Mouse (Mus musculus): ENCODE data around the gene Myrip. TPM values are rescaled to one million over a fixed set of nuclear protein-coding genes. Genes with fewer than 3 reads are reported as not detected.

Gene Myrip
- total and polyA plus RNA-seq, 3 experiments: 0.03 TPM; not detected in 2

GRCm38 (mm10) chr9:120296938-120297337 is 4.4 kb upstream of the Myrip start:
- no peaks in the 10 kb centered on the region for H3K36me3 ChIP-seq (ENCODE audit: control insufficient read depth in 1 of 2, insufficient read depth in 2 of 2, low read length in 2 of 2)
- H3K27me3 ChIP-seq (ENCODE audit: control insufficient read depth in 1 of 2, insufficient read depth in 2 of 2, low read length in 2 of 2): no peaks in the 10 kb centered on the region
- H3K4me1 ChIP-seq (ENCODE audit: control insufficient read depth in 1 of 2, insufficient read depth in 2 of 2, low read length in 2 of 2): no peaks in the 10 kb centered on the region
- no peak overlapping the region for H3K4me3 ChIP-seq (ENCODE audit: control insufficient read depth in 1 of 2, insufficient read depth in 1 of 2, low read depth in 2 of 2, low read length in 2 of 2)
- no peak for DNase-seq (ENCODE audit: low read depth, low spot score)
- no peaks in the 10 kb centered on the region for H3K79me2 ChIP-seq (ENCODE audit: control insufficient read depth, insufficient read depth, low read length, poor library complexity)
- no peak overlapping the region for H3K9ac ChIP-seq (ENCODE audit: control insufficient read depth, low read depth, low read length, poor library complexity, severe bottlenecking)
- no peak overlapping the region for H3K27ac ChIP-seq (ENCODE audit: control insufficient read depth, low read depth, low read length)
- H3K9me3 ChIP-seq (replicated peaks; ENCODE audit: insufficient read depth, low read length): no peaks in the 10 kb centered on the region
- TF ChIP-seq NELFE (IDR thresholded peaks at IDR 0.05; ENCODE audit: low read depth, low read length) (no peak), UBTF (IDR thresholded peaks at IDR 0.05; ENCODE audit: borderline replicate concordance, insufficient read depth, low read depth, low read length) (no peak), USF2 (IDR thresholded peaks at IDR 0.05; ENCODE audit: borderline replicate concordance in 1 of 2, insufficient read depth in 1 of 2, low read depth in 1 of 2, low read length in 2 of 2) (no peak), ZMIZ1 (IDR thresholded peaks at IDR 0.05; ENCODE audit: low read depth, low read length) (no peak), SMC3 (IDR thresholded peaks at IDR 0.05; ENCODE audit: low read depth, low read length) (no peak), E2F4 (IDR thresholded peaks at IDR 0.05; ENCODE audit: borderline replicate concordance, low read depth, low read length) (no peak), POLR2AphosphoS2 (IDR thresholded peaks at IDR 0.05; ENCODE audit: low read length) (no peak), RAD21 (IDR thresholded peaks at IDR 0.05; ENCODE audit: low read depth, low read length) (no peak), ELF1 (IDR thresholded peaks at IDR 0.05; ENCODE audit: low read depth, low read length) (no peak), CHD1 (IDR thresholded peaks at IDR 0.05; ENCODE audit: low read depth, low read length) (no peak), KAT2A (conservative IDR thresholded peaks at IDR 0.05; ENCODE audit: low read depth, low read length) (no peak), MAZ (IDR thresholded peaks at IDR 0.05; ENCODE audit: low read depth, low read length) (no peak), BHLHE40 (IDR thresholded peaks at IDR 0.05; ENCODE audit: borderline replicate concordance, low read depth, low read length) (no peak), ZNF384 (IDR thresholded peaks at IDR 0.05; ENCODE audit: low read depth, low read length) (no peak), RCOR1 (IDR thresholded peaks at IDR 0.05; ENCODE audit: low read depth, low read length) (no peak), EP300 (IDR thresholded peaks at IDR 0.05; ENCODE audit: low read depth in 1 of 2, low read length in 2 of 2) (no peak), POLR2AphosphoS5 (IDR thresholded peaks at IDR 0.05; ENCODE audit: borderline replicate concordance, low read depth, low read length) (no peak), TAL1 (IDR thresholded peaks at IDR 0.05; ENCODE audit: low read length) (no peak), MXI1 (IDR thresholded peaks at IDR 0.05; ENCODE audit: low read depth, low read length) (no peak)

DNA sequence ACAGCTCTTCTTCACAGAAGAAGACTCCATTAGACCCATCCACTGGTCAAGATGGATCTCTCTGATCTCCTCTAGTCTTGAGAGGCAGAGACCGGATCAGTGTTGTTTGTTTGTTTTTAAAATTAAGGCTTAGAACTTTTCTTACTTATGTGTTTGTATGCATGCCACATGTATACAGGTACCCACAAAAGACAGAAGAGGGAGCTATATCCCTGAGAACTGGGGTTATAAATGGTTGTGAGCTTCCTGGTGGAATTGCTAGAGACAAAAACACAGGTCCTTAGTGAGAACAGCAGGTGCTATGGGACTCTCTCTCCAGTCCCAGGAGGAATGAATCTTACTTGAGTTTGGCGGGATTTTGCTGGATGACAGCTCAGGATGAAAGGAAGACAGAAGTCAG is 1.9 kb upstream of the Myrip start:
- H3K27me3 ChIP-seq (ENCODE audit: control insufficient read depth in 1 of 2, insufficient read depth in 2 of 2, low read length in 2 of 2): no peaks in the 10 kb centered on the region
- no peaks in the 10 kb centered on the region for H3K4me1 ChIP-seq (ENCODE audit: control insufficient read depth in 1 of 2, insufficient read depth in 2 of 2, low read length in 2 of 2)
- H3K36me3 ChIP-seq (ENCODE audit: control insufficient read depth in 1 of 2, insufficient read depth in 2 of 2, low read length in 2 of 2): no peaks in the 10 kb centered on the region
- no peaks in the 10 kb centered on the region for H3K79me2 ChIP-seq (ENCODE audit: control insufficient read depth, insufficient read depth, low read length, poor library complexity)
- DNase-seq (ENCODE audit: low read depth, low spot score): no peak
- no peaks in the 10 kb centered on the region for H3K9me3 ChIP-seq (replicated peaks; ENCODE audit: insufficient read depth, low read length)
- H3K27ac ChIP-seq (ENCODE audit: control insufficient read depth, low read depth, low read length): no peak overlapping the region
- no peak for TF ChIP-seq MXI1 (IDR thresholded peaks at IDR 0.05; ENCODE audit: low read depth, low read length)
- TF ChIP-seq POLR2AphosphoS2 (IDR thresholded peaks at IDR 0.05; ENCODE audit: low read length): no peak
- TF ChIP-seq CHD2 (IDR thresholded peaks at IDR 0.05; ENCODE audit: low read length): no peak
- TF ChIP-seq MAX (IDR thresholded peaks at IDR 0.05; ENCODE audit: low read length): no peak
- TF ChIP-seq USF1 (IDR thresholded peaks at IDR 0.05; ENCODE audit: low read depth, low read length): no peak
- no peak for TF ChIP-seq SIN3A (IDR thresholded peaks at IDR 0.05; ENCODE audit: low read length)
- no peak for TF ChIP-seq E2F4 (IDR thresholded peaks at IDR 0.05; ENCODE audit: borderline replicate concordance, low read depth, low read length)
- no peak overlapping the region for H3K9ac ChIP-seq (ENCODE audit: control insufficient read depth, low read depth, low read length, poor library complexity, severe bottlenecking)
- no peak overlapping the region for H3K4me3 ChIP-seq (ENCODE audit: control insufficient read depth in 1 of 2, insufficient read depth in 1 of 2, low read depth in 2 of 2, low read length in 2 of 2)

All from MEL (cell line).